Mouse (Mus musculus) C2C12 (cell line): ENCODE results near the gene Hoxd1.

Experiments used
- CEBPB ChIP-seq: IDR thresholded peaks from one replicate; pipeline ENCODE4 v1.6.1; 2011; ENCODE audit warnings: low read depth, mild to moderate bottlenecking, control low read depth, moderate library complexity
- CTCF ChIP-seq: IDR thresholded peaks from one replicate; pipeline ENCODE4 v1.5.1; 2011; ENCODE audit not compliant: control insufficient read depth, insufficient read depth, insufficient read length
- MYOD1 ChIP-seq: IDR thresholded peaks from one replicate; pipeline ENCODE4 v1.6.1; 2011; ENCODE audit warnings: low read depth; ENCODE audit not compliant: control insufficient read depth, insufficient read length
- MYOG ChIP-seq: IDR thresholded peaks from one replicate; pipeline ENCODE4 v1.6.1; 2011; ENCODE audit not compliant: control insufficient read depth, insufficient read length; ENCODE audit errors: extremely low read depth
- USF1 ChIP-seq: IDR thresholded peaks from one replicate; pipeline ENCODE4 v1.6.1; 2011; ENCODE audit warnings: low read depth, mild to moderate bottlenecking, control low read depth, moderate library complexity

DNA sequence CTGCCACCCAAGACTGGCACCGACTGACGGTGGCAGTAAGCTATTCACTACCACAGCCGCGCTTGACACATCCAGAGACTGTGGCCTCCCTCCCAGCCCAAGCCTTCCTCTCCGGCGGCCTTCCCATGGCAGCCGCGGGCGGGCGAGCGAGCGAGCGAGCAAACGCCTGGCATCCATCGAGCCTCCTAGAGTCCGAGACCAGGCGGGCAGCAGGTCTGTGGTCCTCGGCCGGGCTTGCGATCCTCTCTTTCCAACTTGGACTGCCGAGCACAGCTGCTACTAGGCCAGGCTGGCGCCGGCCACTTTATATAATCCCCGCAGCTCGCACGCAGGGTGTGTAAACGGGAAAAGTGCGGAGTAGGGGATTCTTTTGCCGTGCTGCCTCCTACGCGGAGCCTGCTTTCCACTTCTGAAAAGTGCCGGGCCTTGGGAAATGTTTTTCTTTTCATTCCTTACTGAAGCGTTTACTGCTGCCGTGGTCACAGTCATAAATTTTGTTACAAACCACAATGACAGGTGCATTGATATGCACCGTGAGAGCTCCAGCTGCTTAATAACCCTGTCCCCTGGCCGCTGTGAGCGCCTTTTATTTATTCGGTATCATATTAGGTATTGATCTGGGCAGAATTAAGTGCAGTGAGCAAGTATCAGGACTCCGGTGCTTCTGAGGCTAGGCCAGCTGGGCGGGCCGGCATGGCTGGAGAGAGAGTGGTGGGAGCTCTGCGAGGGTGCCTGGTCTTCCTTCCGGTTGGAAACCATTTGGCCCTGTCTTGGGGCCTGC, 22.3 kb upstream of the Hoxd1 start:
- TF ChIP-seq CTCF (no peak), MYOD1 (no peak), MYOG (no peak), CEBPB (no peak), USF1 (no peak)
